Mouse (Mus musculus) forebrain, embryonic 12.5 days (tissue): ENCODE measurements around the gene Phip. TPM values are rescaled to one million over a fixed set of nuclear protein-coding genes. Genes with fewer than 3 reads are reported as not detected.

Source experiments
- ATAC-seq: fragments of 200-750 bp; cut with Nextera tagmentation; 2 replicates; pipeline ENCODE4 v1.8.0; 2017; ENCODE audit warnings: moderate TSS enrichment; ENCODE audit not compliant: low FRiP score
- H3K27ac ChIP-seq: fragments of 300-500 bp; sonication (generic); 2 replicates; pipeline ENCODE4 v1.5.1; 2016; ENCODE audit warnings: mild to moderate bottlenecking
- H3K27me3 ChIP-seq: fragments of 300-500 bp; sonication (generic); 2 replicates; pipeline ENCODE4 v1.6.1; 2016; ENCODE audit warnings: mild to moderate bottlenecking
- H3K36me3 ChIP-seq: fragments of 300-500 bp; sonication (generic); replicated peaks from 2 replicates; pipeline ENCODE4 v1.6.1; 2016; ENCODE audit warnings: mild to moderate bottlenecking
- H3K4me1 ChIP-seq: fragments of 300-500 bp; sonication (generic); 2 replicates; pipeline ENCODE4 v1.6.1; 2016
- H3K4me2 ChIP-seq: fragments of 300-500 bp; sonication (generic); 2 replicates; pipeline ENCODE4 v1.6.1; 2016; ENCODE audit warnings: mild to moderate bottlenecking, moderate library complexity
- H3K4me3 ChIP-seq: fragments of 300-500 bp; sonication (generic); replicated peaks from 2 replicates; pipeline ENCODE4 v1.5.1; 2016; ENCODE audit warnings: mild to moderate bottlenecking
- H3K9ac ChIP-seq: fragments of 300-500 bp; sonication (generic); 2 replicates; pipeline ENCODE4 v1.6.1; 2016; ENCODE audit warnings: mild to moderate bottlenecking
- H3K9me3 ChIP-seq: fragments of 300-500 bp; sonication (generic); 2 replicates; pipeline ENCODE4 v1.6.1; 2016
- WGBS: fragments of 180-500 bp; shearing (Covaris S2); methylation state at CpG from one replicate; pipeline ENCODE4 v1.1.7; 2016; 5-methylcytosine and 5-hydroxymethylcytosine counted together
- polyA plus RNA-seq: library from polyadenylated mRNA; unstranded; fragments of >200 nt; fragmentation: Nextera tagmentation; extraction: Ambion mirVana; gene quantifications from 2 replicates; pipeline ENCODE4 v1.2.1, GENCODE M21; 2016

The Phip gene
- 173 and 176 TPM in 2 replicates for polyA plus RNA-seq

- Histone ChIP-seq H3K4me3 (peak within 1 kb of the TSS; percentile 84), H3K36me3 (no peaks in the 10 kb centered on the region), H3K9ac (peak within 1 kb of the TSS; percentile 97), H3K27ac (peak within 1 kb of the TSS; percentile 100), H3K4me2 (peak within 1 kb of the TSS; percentile 90), H3K9me3 (no peaks in the 10 kb centered on the region), H3K4me1 (peaks cover 17% of the 10 kb centered on the region), H3K27me3 (no peaks in the 10 kb centered on the region)
- WGBS, result under 1% methylated on average over 76 of the region's 79 CpGs
- peak; percentile 87 for ATAC-seq
Measured at GRCm38 (mm10) chr9:82975342-82976215, at the start of gene Phip. Gene Phip, minus strand, starts transcription at chr9:82975516.

GRCm38 (mm10) chr9:83023724-83024123 is 48.4 kb upstream of the Phip start:
- no peaks in the 10 kb centered on the region for H3K9me3 ChIP-seq
- no peak for ATAC-seq
- WGBS, result 84% methylated on average over 6 of the region's 6 CpGs

GRCm38 (mm10) chr9:83014516-83014915 is 39.2 kb upstream of the Phip start:
- H3K27me3 ChIP-seq, result no peaks in the 10 kb centered on the region
- no peak for ATAC-seq
- H3K27ac ChIP-seq, result no peak overlapping the region
- H3K36me3 ChIP-seq, result no peaks in the 10 kb centered on the region
- H3K9ac ChIP-seq, result no peak overlapping the region
- no peaks in the 10 kb centered on the region for H3K9me3 ChIP-seq
- no peak overlapping the region for H3K4me3 ChIP-seq
- no peaks in the 10 kb centered on the region for H3K4me1 ChIP-seq
- WGBS, result 85% methylated on average over 4 of the region's 4 CpGs
- H3K4me2 ChIP-seq, result no peak overlapping the region

More at GRCm38 (mm10) chr9:83023724-83024123, 48.4 kb upstream of the Phip start:
- no peak overlapping the region for H3K9ac ChIP-seq
- H3K27me3 ChIP-seq, result no peaks in the 10 kb centered on the region
- H3K4me3 ChIP-seq, result no peak overlapping the region
- no peak overlapping the region for H3K27ac ChIP-seq
- no peaks in the 10 kb centered on the region for H3K4me1 ChIP-seq
- no peak overlapping the region for H3K4me2 ChIP-seq
- no peaks in the 10 kb centered on the region for H3K36me3 ChIP-seq

GRCm38 (mm10) chr9:83008306-83008705 is 33.0 kb upstream of the Phip start:
- Histone ChIP-seq H3K9me3 (no peaks in the 10 kb centered on the region), H3K4me2 (no peak overlapping the region), H3K36me3 (no peaks in the 10 kb centered on the region), H3K27ac (no peak overlapping the region), H3K9ac (no peak overlapping the region), H3K4me3 (no peak overlapping the region), H3K4me1 (peaks cover 2% of the 10 kb centered on the region; the same call in 1 of the 2 replicates), H3K27me3 (no peaks in the 10 kb centered on the region)
- 95% methylated on average over 1 of the region's 1 CpGs for WGBS
- ATAC-seq, result no peak

- ATAC-seq, result no peak
- H3K27ac ChIP-seq, result no peak overlapping the region
- peaks cover 2% of the 10 kb centered on the region; the same call in 1 of the 2 replicates for H3K4me1 ChIP-seq
- H3K4me3 ChIP-seq, result no peak overlapping the region
- H3K36me3 ChIP-seq, result no peaks in the 10 kb centered on the region
- H3K9ac ChIP-seq, result no peak overlapping the region
- no peak overlapping the region for H3K4me2 ChIP-seq
- H3K27me3 ChIP-seq, result no peaks in the 10 kb centered on the region
- 86% methylated on average over 4 of the region's 4 CpGs for WGBS
- no peaks in the 10 kb centered on the region for H3K9me3 ChIP-seq
Measured at GRCm38 (mm10) chr9:83001342-83001741, 26.0 kb upstream of the Phip start.

GRCm38 (mm10) chr9:82997765-82998500 is 22.6 kb upstream of the Phip start:
- no peak for ATAC-seq
- no peaks in the 10 kb centered on the region for H3K9me3 ChIP-seq
- H3K27ac ChIP-seq, result no peak overlapping the region
- H3K36me3 ChIP-seq, result no peaks in the 10 kb centered on the region
- no peak overlapping the region for H3K4me3 ChIP-seq
- WGBS, result 89% methylated on average over 2 of the region's 2 CpGs
- H3K4me1 ChIP-seq, result no peaks in the 10 kb centered on the region
- H3K4me2 ChIP-seq, result no peak overlapping the region
- no peak overlapping the region for H3K9ac ChIP-seq
- no peaks in the 10 kb centered on the region for H3K27me3 ChIP-seq

- no peak for ATAC-seq
- peak overlapping the region; percentile 60 for H3K4me2 ChIP-seq
- no peaks in the 10 kb centered on the region for H3K27me3 ChIP-seq
- no peaks in the 10 kb centered on the region for H3K9me3 ChIP-seq
- no peaks in the 10 kb centered on the region for H3K36me3 ChIP-seq
- peak overlapping the region; percentile 47; the same call in 1 of the 2 replicates for H3K9ac ChIP-seq
- H3K4me1 ChIP-seq, result peaks cover 12% of the 10 kb centered on the region
- 0 out of 2 replicates have a peak overlapping the region, but pooled peaks have one; percentile 13 for H3K27ac ChIP-seq
- peak overlapping the region; percentile 84 for H3K4me3 ChIP-seq
- 6% methylated on average over 5 of the region's 5 CpGs for WGBS
Measured at GRCm38 (mm10) chr9:82976936-82977335, 1.6 kb upstream of the Phip start.

- no peak for ATAC-seq
- 1% methylated on average over 9 of the region's 9 CpGs for WGBS
- H3K36me3 ChIP-seq, result no peaks in the 10 kb centered on the region
- peak overlapping the region; percentile 97 for H3K9ac ChIP-seq
- no peaks in the 10 kb centered on the region for H3K9me3 ChIP-seq
- peak overlapping the region; percentile 100 for H3K27ac ChIP-seq
- no peaks in the 10 kb centered on the region for H3K27me3 ChIP-seq
- peak overlapping the region; percentile 60 for H3K4me2 ChIP-seq
- H3K4me1 ChIP-seq, result peaks cover 15% of the 10 kb centered on the region
- H3K4me3 ChIP-seq, result peak overlapping the region; percentile 84
Measured at GRCm38 (mm10) chr9:82976219-82976618, 903 bp upstream of the Phip start.

GRCm38 (mm10) chr9:82974962-82975341 is 364 bp downstream of the Phip start:
- Histone ChIP-seq H3K4me3 (peak overlapping the region; percentile 84), H3K4me2 (peak overlapping the region; percentile 60; the same call in 1 of the 2 replicates)
- peak; percentile 37 for ATAC-seq

GRCm38 (mm10) chr9:82974187-82974861 is 992 bp downstream of the Phip start:
- H3K4me1 ChIP-seq, result peaks cover 21% of the 10 kb centered on the region
- peak; percentile 82 for ATAC-seq
- H3K9me3 ChIP-seq, result no peaks in the 10 kb centered on the region
- H3K9ac ChIP-seq, result peak overlapping the region; percentile 97
- no peaks in the 10 kb centered on the region for H3K27me3 ChIP-seq
- H3K27ac ChIP-seq, result peak overlapping the region; percentile 100
- H3K4me2 ChIP-seq, result peak overlapping the region; percentile 90
- no peaks in the 10 kb centered on the region for H3K36me3 ChIP-seq
- H3K4me3 ChIP-seq, result peak overlapping the region; percentile 84
- 1% methylated on average over 75 of the region's 75 CpGs for WGBS

More at GRCm38 (mm10) chr9:82974962-82975341, 364 bp downstream of the Phip start:
- Histone ChIP-seq H3K27me3 (no peaks in the 10 kb centered on the region), H3K9me3 (no peaks in the 10 kb centered on the region), H3K27ac (peak overlapping the region; percentile 100), H3K4me1 (peaks cover 19% of the 10 kb centered on the region), H3K36me3 (no peaks in the 10 kb centered on the region), H3K9ac (peak overlapping the region; percentile 97)
- WGBS, result 0% methylated on average over 33 of the region's 61 CpGs

- no peaks in the 10 kb centered on the region for H3K9me3 ChIP-seq
- no peak overlapping the region for H3K27ac ChIP-seq
- peak overlapping the region; percentile 97 for H3K9ac ChIP-seq
- peak overlapping the region; percentile 84 for H3K4me3 ChIP-seq
- no peaks in the 10 kb centered on the region for H3K36me3 ChIP-seq
- 34% methylated on average over 8 of the region's 8 CpGs for WGBS
- peaks cover 27% of the 10 kb centered on the region for H3K4me1 ChIP-seq
- H3K4me2 ChIP-seq, result peak overlapping the region; percentile 90
- ATAC-seq, result no peak
- H3K27me3 ChIP-seq, result no peaks in the 10 kb centered on the region
Measured at GRCm38 (mm10) chr9:82973321-82973892, 1.9 kb downstream of the Phip start.
